Mouse (Mus musculus) CH12.LX (cell line): ENCODE data around the gene Zc3h15.

Experiments used
- CTCF ChIP-seq, 2 experiments: IDR thresholded peaks in 1 of 2; conservative IDR thresholded peaks in 1 of 2; 2 replicates each; pipeline ENCODE4 v1.5.1; 2011 to 2012; ENCODE audit warnings: low read depth in 2 of 2, low read length in 2 of 2, improper control_type of control experiment in 1 of 2, inconsistent platforms in 1 of 2, mild to moderate bottlenecking in 1 of 2, moderate library complexity in 1 of 2
- EP300 ChIP-seq: IDR thresholded peaks from 2 replicates; pipeline ENCODE4 v1.6.1; 2011; ENCODE audit warnings: low read length, improper control_type of control experiment
- GABPA ChIP-seq: IDR thresholded peaks from 2 replicates; pipeline ENCODE4 v1.6.1; 2012; ENCODE audit warnings: low read depth, low read length, improper control_type of control experiment, inconsistent platforms; ENCODE audit not compliant: insufficient replicate concordance
- MAFK ChIP-seq: IDR thresholded peaks from 2 replicates; pipeline ENCODE4 v1.6.1; 2011; ENCODE audit warnings: low read length, improper control_type of control experiment; ENCODE audit not compliant: insufficient replicate concordance
- NELFE ChIP-seq: IDR thresholded peaks from 2 replicates; pipeline ENCODE4 v1.6.1; 2011; ENCODE audit warnings: low read depth, low read length, improper control_type of control experiment
- POLR2A ChIP-seq: IDR thresholded peaks from 2 replicates; pipeline ENCODE4 v1.6.1; 2011; ENCODE audit warnings: low read depth, mild to moderate bottlenecking, improper control_type of control experiment, low read length
- ZKSCAN1 ChIP-seq: IDR thresholded peaks from 2 replicates; pipeline ENCODE4 v1.6.1; 2012; ENCODE audit warnings: low read depth, inconsistent platforms, low read length, improper control_type of control experiment, borderline replicate concordance

DNA sequence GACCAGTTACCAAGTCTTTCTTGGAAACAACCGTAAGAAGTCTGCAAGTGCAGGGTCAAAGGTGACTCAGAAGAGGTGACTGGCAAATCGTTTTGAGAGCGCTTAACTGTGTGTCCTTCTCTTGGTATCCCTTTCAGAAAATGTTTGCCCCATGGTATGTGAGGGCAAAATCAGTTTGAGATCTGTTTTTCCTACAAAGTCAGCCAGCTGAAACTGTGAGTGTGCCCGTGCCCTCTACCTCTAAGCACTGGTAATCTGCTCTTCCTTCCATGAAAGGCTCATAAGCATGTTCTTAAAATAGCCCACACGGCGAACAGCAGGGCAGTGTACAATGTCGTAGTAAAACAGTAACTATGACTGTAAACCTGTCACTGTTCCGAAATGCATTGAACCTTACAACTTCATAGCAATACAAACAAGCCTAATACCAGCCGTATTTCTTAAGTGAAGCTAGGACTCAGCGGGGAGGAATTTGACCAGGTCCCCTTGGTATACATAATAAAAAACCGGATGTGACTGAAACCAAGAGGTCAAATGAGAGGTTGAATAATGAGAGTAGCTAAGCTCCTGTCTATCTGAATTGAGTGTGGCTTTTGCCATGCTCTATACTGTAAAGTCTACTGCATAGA lies 65.8 kb downstream of the Zc3h15 start:
- TF ChIP-seq CTCF (conservative IDR thresholded peaks at IDR 0.05 in 1 of 2, IDR thresholded peaks at IDR 0.05 in 1 of 2; ENCODE audit: low read depth in 2 of 2, low read length in 2 of 2) (no peak), MAFK (no peak), POLR2A (no peak), ZKSCAN1 (no peak), EP300 (no peak), GABPA (no peak), NELFE (no peak)
